Comparison of ENCODE assay signal across 13 mouse cellular contexts in the genomic region with DNA sequence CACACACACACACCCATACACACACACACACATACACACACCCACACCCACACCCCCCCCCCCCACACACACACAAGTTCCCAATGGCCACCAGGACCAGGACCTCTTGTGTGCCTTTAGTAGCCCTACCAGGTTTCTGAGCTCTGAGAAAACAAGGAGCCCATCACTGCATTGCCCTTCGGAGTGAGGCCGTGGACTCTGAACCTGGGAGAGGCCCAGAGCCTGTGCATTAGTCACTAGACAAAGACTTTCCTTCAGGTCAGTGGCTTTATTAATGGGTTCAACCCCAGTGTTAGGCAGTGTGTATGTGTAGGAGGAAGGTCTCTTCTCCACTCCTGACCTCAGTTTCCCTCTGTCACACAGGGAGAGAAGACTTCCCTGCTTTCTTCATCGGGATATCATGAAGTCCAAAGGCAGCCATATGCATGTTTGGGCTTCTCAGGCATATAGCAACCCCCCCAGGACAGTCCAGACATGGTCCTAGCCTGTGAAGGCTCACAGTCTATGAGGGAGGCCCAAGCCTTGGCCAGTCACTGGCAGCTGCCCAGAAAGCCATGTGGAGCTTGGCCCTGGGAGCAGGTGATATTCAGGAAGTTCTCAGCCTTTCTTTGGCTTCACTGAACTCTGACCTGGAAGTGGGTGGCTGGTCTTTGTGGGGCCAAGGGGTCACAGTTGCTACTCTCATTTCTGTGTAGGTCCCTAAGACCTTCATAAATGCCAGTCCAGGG. TPM values are rescaled to one million over a fixed set of nuclear protein-coding genes. Genes with fewer than 3 reads are reported as not detected.
DNase-seq lines count a peak whose midpoint lies in the region; ATAC-seq and TF ChIP-seq lines count a peak whose summit lies in the region.
"Had no signal": no experiment of that assay in that cellular context is flagged by ENCODE, and none has a peak within 500 bp of the region (broad histone marks: within the 10 kb centered on the region; RNA-seq: fewer than 3 reads in every experiment).

No protein-coding gene starts in this region.

- H3K4me1 ChIP-seq in kidney, adult 2 months (ENCODE audit: control insufficient read depth, insufficient read depth, low read length) = peaks cover 32% of the 10 kb centered on the region
- peaks cover 15% of the 10 kb centered on the region for H3K4me1 ChIP-seq in kidney, embryonic 15.5 days
- H3K4me1 ChIP-seq in intestine, embryonic 16.5 days (ENCODE audit: control insufficient read depth, insufficient read depth, low read length) = peaks cover 18% of the 10 kb centered on the region
- peaks cover 37% of the 10 kb centered on the region for H3K4me1 ChIP-seq in small intestine, adult 2 months (ENCODE audit: control insufficient read depth, insufficient read depth, insufficient read length, low read length)

- peak overlapping the region; percentile 84 for H3K27ac ChIP-seq in kidney, adult 2 months (ENCODE audit: insufficient read depth, low read depth, low read length)
- no peak overlapping the region for H3K27ac ChIP-seq in kidney, embryonic 15.5 days
- peak overlapping the region; percentile 90 for H3K27ac ChIP-seq in intestine, embryonic 16.5 days (ENCODE audit: low read length)
- H3K27ac ChIP-seq in small intestine, adult 2 months (ENCODE audit: insufficient read depth, low read depth, low read length) = peak overlapping the region; percentile 98
- H3K27ac ChIP-seq: heart, embryonic 13.5 days; hindbrain, embryonic 14.5 days; limb, embryonic 10.5 days; lung, embryonic 15.5 days had no signal

- no peaks in the 10 kb centered on the region for H3K36me3 ChIP-seq in kidney, adult 2 months (ENCODE audit: control insufficient read depth, insufficient read depth, low read length)
- H3K36me3 ChIP-seq in kidney, embryonic 15.5 days = no peaks in the 10 kb centered on the region
- no peaks in the 10 kb centered on the region for H3K36me3 ChIP-seq in intestine, embryonic 16.5 days (ENCODE audit: control insufficient read depth, insufficient read depth, low read length)
- H3K36me3 ChIP-seq in small intestine, adult 2 months (ENCODE audit: control insufficient read depth, insufficient read depth, low read length) = no peaks in the 10 kb centered on the region
- H3K36me3 ChIP-seq: heart, embryonic 13.5 days; limb, embryonic 10.5 days; lung, embryonic 15.5 days had no signal

- TF ChIP-seq POLR2A in kidney, adult 2 months (IDR thresholded peaks at IDR 0.05; ENCODE audit: low read depth, low read length) = no peak
- TF ChIP-seq POLR2A in small intestine, adult 2 months (IDR thresholded peaks at IDR 0.05; ENCODE audit: low read depth, low read length) = no peak

- H3K9me3 ChIP-seq in kidney, embryonic 15.5 days (replicated peaks) = no peaks in the 10 kb centered on the region
- no peaks in the 10 kb centered on the region for H3K9me3 ChIP-seq in intestine, embryonic 16.5 days (ENCODE audit: control insufficient read depth, low read length)
- H3K9me3 ChIP-seq: heart, embryonic 13.5 days; limb, embryonic 10.5 days; lung, embryonic 15.5 days had no signal

- DNase-seq in kidney, adult 2 months = peak; percentile 82
- peak; percentile 69 for DNase-seq in cerebellum, adult 9-10 months
- no peak for DNase-seq in right cerebral cortex, adult 2 months (ENCODE audit: low spot score in 2 of 2)
- DNase-seq in thymus, postnatal 10 days (ENCODE audit: low spot score in 2 of 2) = no peak

- no peak overlapping the region for H3K4me2 ChIP-seq in kidney, embryonic 15.5 days
- H3K4me2 ChIP-seq in intestine, embryonic 16.5 days (ENCODE audit: low read depth, low read length) = peak overlapping the region; percentile 40
- H3K4me2 ChIP-seq: hindbrain, embryonic 14.5 days; lung, embryonic 15.5 days had no signal

- no peak for TF ChIP-seq CTCF in kidney, adult 2 months (conservative IDR thresholded peaks at IDR 0.05; ENCODE audit: insufficient read depth, insufficient read length, low read depth, low read length)
- TF ChIP-seq CTCF in small intestine, adult 2 months (IDR thresholded peaks at IDR 0.05; ENCODE audit: extremely low read depth, insufficient read length, insufficient replicate concordance, low read depth, low read length) = no peak

- 73% methylated on average over 3 of the region's 3 CpGs for WGBS in kidney, adult 2 months
- WGBS in kidney, embryonic 15.5 days = 92% methylated on average over 3 of the region's 3 CpGs
- 76% methylated on average over 3 of the region's 3 CpGs for WGBS in intestine, embryonic 16.5 days
- 44% methylated on average over 3 of the region's 3 CpGs for WGBS in small intestine, adult 2 months

- no peak for ATAC-seq in kidney, embryonic 15.5 days (replicated peaks; ENCODE audit: low FRiP score)
- ATAC-seq in intestine, embryonic 16.5 days = peak; percentile 80
- ATAC-seq in CD4-positive, CD25-positive, alpha-beta regulatory T cell, adult 4 months = no peak

- H3K27me3 ChIP-seq in kidney, adult 2 months (replicated peaks; ENCODE audit: control insufficient read depth, insufficient read depth, low read length) = no peaks in the 10 kb centered on the region
- no peaks in the 10 kb centered on the region for H3K27me3 ChIP-seq in kidney, embryonic 15.5 days
- H3K27me3 ChIP-seq in intestine, embryonic 16.5 days (replicated peaks; ENCODE audit: control insufficient read depth, insufficient read depth, low read length) = no peaks in the 10 kb centered on the region
- no peaks in the 10 kb centered on the region for H3K27me3 ChIP-seq in small intestine, adult 2 months (ENCODE audit: control insufficient read depth, insufficient read depth, low read length)
- H3K27me3 ChIP-seq: heart, embryonic 13.5 days; lung, embryonic 15.5 days had no signal

- no peak overlapping the region for H3K4me3 ChIP-seq in kidney, adult 2 months (ENCODE audit: insufficient read depth, low read depth, low read length)
- no peak overlapping the region for H3K4me3 ChIP-seq in kidney, embryonic 15.5 days (replicated peaks)
- H3K4me3 ChIP-seq in intestine, embryonic 16.5 days (ENCODE audit: low read length) = no peak overlapping the region; the same call in 1 of the 2 replicates
- peak overlapping the region; percentile 32 for H3K4me3 ChIP-seq in small intestine, adult 2 months (ENCODE audit: low read depth, low read length)
- H3K4me3 ChIP-seq: heart, embryonic 13.5 days; limb, embryonic 10.5 days; lung, embryonic 15.5 days had no signal

- H3K9ac ChIP-seq in kidney, embryonic 15.5 days = no peak overlapping the region
- peak overlapping the region; percentile 59 for H3K9ac ChIP-seq in intestine, embryonic 16.5 days (ENCODE audit: low read depth, low read length)
- H3K9ac ChIP-seq: heart, embryonic 13.5 days; hindbrain, embryonic 14.5 days; lung, embryonic 15.5 days had no signal

RNA-seq across cellular contexts. Expression of gene 2010003K11Rik, which starts 1.7 kb away (rescaled TPM):
- polyA plus RNA-seq in kidney, adult 2 months (2012; rRNA removed) = 2.8 TPM in 2 replicates
- 0.28 TPM in 1 of 2 replicates, not detected in the other for polyA plus RNA-seq in kidney, embryonic 15.5 days (2015; fragmentation: Nextera tagmentation; extraction: Ambion mirVana)
- 21.6 and 35.7 TPM in 2 replicates for polyA plus RNA-seq in intestine, embryonic 16.5 days (2015; fragmentation: Nextera tagmentation; extraction: Ambion mirVana)
- polyA plus RNA-seq in small intestine, adult 2 months (2012; rRNA removed) = 84.7 and 128 TPM in 2 replicates
- not detected for polyA plus RNA-seq in CD4-positive, CD25-positive, alpha-beta regulatory T cell, adult 4 months (2017; shearing (Covaris generic))
- polyA plus RNA-seq: forebrain, embryonic 16.5 days; heart, embryonic 13.5 days; hindbrain, embryonic 14.5 days; limb, embryonic 10.5 days; lung, embryonic 15.5 days had no signal

RNA-seq across cellular contexts. Expression of gene Pcx, which starts 13.6 kb away (rescaled TPM):
- polyA plus RNA-seq in kidney, adult 2 months (2012; rRNA removed) = 286 and 295 TPM in 2 replicates
- 30.4 and 35.2 TPM in 2 replicates for polyA plus RNA-seq in kidney, embryonic 15.5 days (2015; fragmentation: Nextera tagmentation; extraction: Ambion mirVana)
- 16.6 and 17.7 TPM in 2 replicates for polyA plus RNA-seq in intestine, embryonic 16.5 days (2015; fragmentation: Nextera tagmentation; extraction: Ambion mirVana)
- polyA plus RNA-seq in small intestine, adult 2 months (2012; rRNA removed) = 31.3 and 44.9 TPM in 2 replicates
- 1 to 10 TPM in 1 of 2 experiments, under 1 TPM in 1; 0.73 to 3.6 TPM for polyA plus RNA-seq in CD4-positive, CD25-positive, alpha-beta regulatory T cell, adult 4 months (2017; shearing (Covaris generic))

RNA-seq across cellular contexts. Expression of gene Syt12, which starts 19.5 kb away (rescaled TPM):
- polyA plus RNA-seq in kidney, adult 2 months (2012; rRNA removed) = 4.6 and 9.8 TPM in 2 replicates
- 2.7 and 2.9 TPM in 2 replicates for polyA plus RNA-seq in kidney, embryonic 15.5 days (2015; fragmentation: Nextera tagmentation; extraction: Ambion mirVana)
- 0.34 and 0.36 TPM in 2 replicates for polyA plus RNA-seq in intestine, embryonic 16.5 days (2015; fragmentation: Nextera tagmentation; extraction: Ambion mirVana)
- 9.3 and 41.8 TPM in 2 replicates for polyA plus RNA-seq in small intestine, adult 2 months (2012; rRNA removed)
- not detected for polyA plus RNA-seq in CD4-positive, CD25-positive, alpha-beta regulatory T cell, adult 4 months (2017; shearing (Covaris generic))

RNA-seq across cellular contexts. Expression of gene Rhod, which starts 57.5 kb away (rescaled TPM):
- 35.1 and 35.6 TPM in 2 replicates for polyA plus RNA-seq in kidney, adult 2 months (2012; rRNA removed)
- 41.1 and 43.0 TPM in 2 replicates for polyA plus RNA-seq in kidney, embryonic 15.5 days (2015; fragmentation: Nextera tagmentation; extraction: Ambion mirVana)
- polyA plus RNA-seq in intestine, embryonic 16.5 days (2015; fragmentation: Nextera tagmentation; extraction: Ambion mirVana) = 24.1 and 28.2 TPM in 2 replicates
- 56.0 and 168 TPM in 2 replicates for polyA plus RNA-seq in small intestine, adult 2 months (2012; rRNA removed)
- 1 to 10 TPM; 2.6 to 3.2 TPM for polyA plus RNA-seq in CD4-positive, CD25-positive, alpha-beta regulatory T cell, adult 4 months (2017; shearing (Covaris generic))

Comparison
In these comparisons a context has a peak if more than half of its experiments do, and no peak if none do; other contexts are left out.
1. DNase-seq: peak in kidney, adult 2 months (single experiment) and cerebellum, adult 9-10 months (single experiment); none in right cerebral cortex, adult 2 months (0 of 2) and thymus, postnatal 10 days (0 of 2).